26 mouse cellular contexts compared by ENCODE assay signal in the genomic region with DNA sequence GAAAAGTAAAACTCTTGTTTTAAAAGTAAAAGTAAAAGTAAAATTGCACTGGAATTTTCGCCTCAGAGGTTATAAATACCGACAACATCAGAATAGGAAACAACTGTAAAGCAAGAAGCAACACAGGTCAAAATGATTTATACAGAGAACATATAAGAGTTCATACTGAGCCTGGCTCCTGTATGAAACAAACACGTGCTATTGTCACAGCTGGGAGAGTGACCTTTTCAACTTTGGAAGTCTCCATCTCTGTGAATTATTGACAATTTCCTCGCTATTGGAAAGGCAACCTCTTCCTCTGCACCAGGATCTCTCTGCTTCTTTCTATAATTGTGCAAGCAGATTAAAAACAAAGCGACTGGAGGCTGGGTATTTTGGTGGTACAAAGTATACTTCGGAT.
A peak's percentile ranks its signal among the peaks of the same experiment; 100 is the strongest.
DNase-seq lines count a peak whose midpoint lies in the region; ATAC-seq lines count a peak whose summit lies in the region.
"Had no signal": no experiment of that assay in that cellular context is flagged by ENCODE, and none has a peak within 500 bp of the region (broad histone marks: within the 10 kb centered on the region; RNA-seq: fewer than 3 reads in every experiment).

No protein-coding gene starts in this region.

- H3K4me1 ChIP-seq in hindbrain, embryonic 14.5 days (replicated peaks; ENCODE audit: control insufficient read depth, insufficient read depth, low read length), result no peaks in the 10 kb centered on the region
- no peaks in the 10 kb centered on the region for H3K4me1 ChIP-seq in hindbrain, embryonic 16.5 days (ENCODE audit: control insufficient read depth, insufficient read depth, low read depth, low read length)
- no peaks in the 10 kb centered on the region for H3K4me1 ChIP-seq in kidney, embryonic 15.5 days
- H3K4me1 ChIP-seq: forebrain, embryonic 15.5 days; heart, embryonic 13.5 days; hindbrain, embryonic 13.5 days; limb, embryonic 10.5 days; neural tube, embryonic 15.5 days had no signal

- WGBS in hindbrain, embryonic 14.5 days, result 73% methylated on average over 6 of the region's 6 CpGs
- WGBS in hindbrain, embryonic 16.5 days, result 64% methylated on average over 6 of the region's 6 CpGs
- 40% methylated on average over 6 of the region's 6 CpGs for WGBS in kidney, embryonic 15.5 days

- H3K36me3 ChIP-seq in hindbrain, embryonic 14.5 days (replicated peaks; ENCODE audit: control insufficient read depth, insufficient read depth), result no peaks in the 10 kb centered on the region
- H3K36me3 ChIP-seq in hindbrain, embryonic 16.5 days (ENCODE audit: control insufficient read depth, insufficient read depth, low read length), result no peaks in the 10 kb centered on the region
- no peaks in the 10 kb centered on the region for H3K36me3 ChIP-seq in kidney, embryonic 15.5 days
- H3K36me3 ChIP-seq: forebrain, embryonic 15.5 days; heart, embryonic 13.5 days; hindbrain, embryonic 13.5 days; limb, embryonic 10.5 days; neural tube, embryonic 15.5 days had no signal

- peak; percentile 4 to 39 for DNase-seq in adrenal gland, adult (ENCODE audit: inconsistent age in 2 of 2, low spot score in 1 of 2)
- DNase-seq in adrenal gland, postnatal 4 days (ENCODE audit: low spot score in 2 of 2), result no peak
- DNase-seq in hindbrain, embryonic 14.5 days (ENCODE audit: low spot score), result peak; percentile 14
- peak; percentile 46 for DNase-seq in mesoderm, embryonic 11.5 days (ENCODE audit: low read depth, low spot score)
- no peak for DNase-seq in layer of hippocampus, adult 11-12 months (ENCODE audit: low spot score)
- DNase-seq: cerebellum, adult 11-12 months; cerebellum, postnatal 10 days; gastrocnemius, postnatal 36 days; heart, adult 2 months; heart, postnatal 14 days; liver; liver, postnatal 0 days; thymus, adult 18-20 months; thymus, postnatal 36 days had no signal

- no peak for ATAC-seq in hindbrain, embryonic 14.5 days (ENCODE audit: low FRiP score)
- ATAC-seq in hindbrain, embryonic 16.5 days, result no peak
- ATAC-seq in kidney, embryonic 15.5 days (replicated peaks; ENCODE audit: low FRiP score), result peak; percentile 64
- ATAC-seq: activated CD4-positive, CD25-positive, alpha-beta regulatory T cell, adult 4 months; forebrain, embryonic 15.5 days; liver, postnatal 0 days; lung, postnatal 0 days had no signal

- no peak overlapping the region for H3K4me3 ChIP-seq in hindbrain, embryonic 14.5 days (replicated peaks; ENCODE audit: low read length)
- no peak overlapping the region for H3K4me3 ChIP-seq in hindbrain, embryonic 16.5 days (ENCODE audit: low read length)
- H3K4me3 ChIP-seq in kidney, embryonic 15.5 days (replicated peaks), result no peak overlapping the region
- H3K4me3 ChIP-seq: forebrain, embryonic 15.5 days; heart, adult 2 months; heart, embryonic 13.5 days; hindbrain, embryonic 13.5 days; layer of hippocampus, adult 2 months; limb, embryonic 10.5 days; neural tube, embryonic 15.5 days had no signal

- no peaks in the 10 kb centered on the region for H3K9me3 ChIP-seq in hindbrain, embryonic 14.5 days (ENCODE audit: control insufficient read depth, low read length)
- no peaks in the 10 kb centered on the region for H3K9me3 ChIP-seq in hindbrain, embryonic 16.5 days (ENCODE audit: control insufficient read depth, low read length)
- no peaks in the 10 kb centered on the region for H3K9me3 ChIP-seq in kidney, embryonic 15.5 days (replicated peaks)
- H3K9me3 ChIP-seq: forebrain, embryonic 15.5 days; heart, embryonic 13.5 days; hindbrain, embryonic 13.5 days; limb, embryonic 10.5 days; neural tube, embryonic 15.5 days had no signal

- no peak overlapping the region for H3K9ac ChIP-seq in hindbrain, embryonic 14.5 days
- no peak overlapping the region for H3K9ac ChIP-seq in hindbrain, embryonic 16.5 days (ENCODE audit: low read depth, low read length)
- H3K9ac ChIP-seq in kidney, embryonic 15.5 days, result no peak overlapping the region
- H3K9ac ChIP-seq: forebrain, embryonic 15.5 days; heart, embryonic 13.5 days; hindbrain, embryonic 13.5 days; liver, postnatal 0 days; neural tube, embryonic 15.5 days had no signal

- no peaks in the 10 kb centered on the region for H3K27me3 ChIP-seq in hindbrain, embryonic 14.5 days (ENCODE audit: control insufficient read depth, insufficient read depth, low read length)
- H3K27me3 ChIP-seq in hindbrain, embryonic 16.5 days (replicated peaks; ENCODE audit: control insufficient read depth, insufficient read depth, low read length), result no peaks in the 10 kb centered on the region
- no peaks in the 10 kb centered on the region for H3K27me3 ChIP-seq in kidney, embryonic 15.5 days
- H3K27me3 ChIP-seq: forebrain, embryonic 15.5 days; heart, embryonic 13.5 days; hindbrain, embryonic 13.5 days; neural tube, embryonic 15.5 days had no signal

- H3K27ac ChIP-seq in hindbrain, embryonic 14.5 days, result no peak overlapping the region
- no peak overlapping the region for H3K27ac ChIP-seq in hindbrain, embryonic 16.5 days (ENCODE audit: low read depth, low read length)
- H3K27ac ChIP-seq in kidney, embryonic 15.5 days, result no peak overlapping the region
- H3K27ac ChIP-seq: forebrain, embryonic 15.5 days; heart, adult 2 months; heart, embryonic 13.5 days; hindbrain, embryonic 13.5 days; layer of hippocampus, adult 2 months; limb, embryonic 10.5 days; macrophage; neural tube, embryonic 15.5 days had no signal

- no peak overlapping the region for H3K4me2 ChIP-seq in hindbrain, embryonic 14.5 days (replicated peaks)
- H3K4me2 ChIP-seq in hindbrain, embryonic 16.5 days (ENCODE audit: low read length), result no peak overlapping the region
- H3K4me2 ChIP-seq in kidney, embryonic 15.5 days, result no peak overlapping the region
- H3K4me2 ChIP-seq: forebrain, embryonic 15.5 days; heart, embryonic 13.5 days; hindbrain, embryonic 13.5 days; midbrain, embryonic 11.5 days; neural tube, embryonic 15.5 days had no signal

Comparison
In these comparisons a context has a peak if more than half of its experiments do, and no peak if none do; other contexts are left out.
1. DNase-seq: peak in adrenal gland, adult (2 of 2), hindbrain, embryonic 14.5 days (single experiment) and mesoderm, embryonic 11.5 days (single experiment); none in adrenal gland, postnatal 4 days (0 of 2) and layer of hippocampus, adult 11-12 months (single experiment).